Mouse (Mus musculus) lung, adult 2 months (tissue): ENCODE measurements around the gene Pja2. TPM values are rescaled to one million over a fixed set of nuclear protein-coding genes. Genes with fewer than 3 reads are reported as not detected.
A peak's percentile ranks its signal among the peaks of the same experiment; 100 is the strongest.
"Not testable (repeated sequence)": the region's sequence is repeated elsewhere in the genome, so short reads cannot be mapped to it uniquely, and the experiment has no call there.

Experiments
- DNase-seq: peaks from one replicate; pipeline ENCODE4 v3.0.0; 2022
- H3K4me1 ChIP-seq: fragments of 200-500 bp; 2 replicates; pipeline ENCODE4 v1.6.1; 2011; ENCODE audit warnings: low read length; ENCODE audit not compliant: control insufficient read depth, insufficient read depth
- H3K4me3 ChIP-seq: fragments of 200-500 bp; replicated peaks from 2 replicates; pipeline ENCODE3; 2011; ENCODE audit warnings: low read depth, mild to moderate bottlenecking, control low read depth, low read length; ENCODE audit errors: extremely low read depth
- CTCF ChIP-seq: fragments of 200-500 bp; IDR thresholded peaks from 2 replicates; pipeline ENCODE4 v1.5.1; 2011; ENCODE audit warnings: mild to moderate bottlenecking, low read length, control low read depth; ENCODE audit not compliant: insufficient read depth
- POLR2A ChIP-seq: fragments of 200-500 bp; IDR thresholded peaks from 2 replicates; pipeline ENCODE4 v1.6.1; 2011; ENCODE audit warnings: low read depth, mild to moderate bottlenecking, control low read depth, low read length, borderline replicate concordance; ENCODE audit errors: extremely low read depth
- WGBS: fragments of 180-500 bp; shearing (Covaris S2); methylation state at CpG from one replicate; pipeline ENCODE4 v1.1.7; 2018; 5-methylcytosine and 5-hydroxymethylcytosine counted together
- polyA plus RNA-seq: library from polyadenylated mRNA; depleted of rRNA; stranded (reverse); fragments of >200 nt; gene quantifications from 2 replicates; pipeline ENCODE4 v1.2.3, GENCODE M21; 2012

The Pja2 gene
- polyA plus RNA-seq, 1 experiment = 24.0 TPM

GRCm38 (mm10) chr17:64339752-64340151 is 8.0 kb upstream of the Pja2 start:
- TF ChIP-seq CTCF = no peak
- TF ChIP-seq POLR2A = no peak
- Histone ChIP-seq H3K4me1 (no peaks in the 10 kb centered on the region), H3K4me3 (no peak overlapping the region)
- WGBS = 45% methylated on average over 5 of the region's 5 CpGs
- no peak for DNase-seq

GRCm38 (mm10) chr17:64337220-64337619 is 5.5 kb upstream of the Pja2 start:
- DNase-seq = no peak
- TF ChIP-seq CTCF (no peak), POLR2A (no peak)
- Histone ChIP-seq H3K4me3 (no peak overlapping the region), H3K4me1 (no peaks in the 10 kb centered on the region)
- WGBS = 69% methylated on average over 4 of the region's 4 CpGs

- WGBS = 78% methylated on average over 4 of the region's 4 CpGs
- H3K4me3 ChIP-seq = no peak overlapping the region
Measured at GRCm38 (mm10) chr17:64333956-64334355, 2.2 kb upstream of the Pja2 start.

DNA sequence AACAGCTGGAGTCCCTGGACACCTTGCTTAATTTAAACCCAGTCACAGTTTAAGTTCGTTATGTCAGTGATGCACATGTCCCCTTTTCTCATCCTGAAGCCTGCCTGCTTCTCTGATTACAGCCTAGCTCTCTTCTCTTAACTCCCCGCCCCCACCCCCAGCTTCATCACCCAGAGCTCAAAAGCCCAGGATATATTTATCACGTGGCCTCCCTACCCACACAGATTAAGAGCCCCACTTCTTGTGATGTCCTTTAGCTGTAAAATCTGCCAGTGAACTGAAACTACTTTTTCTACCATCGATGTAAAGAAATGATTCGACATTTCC is 1.0 kb upstream of the Pja2 start:
- no peak for DNase-seq
- WGBS = 17% methylated on average over 5 of the region's 5 CpGs
- Histone ChIP-seq H3K4me1 (no peaks in the 10 kb centered on the region), H3K4me3 (peak overlapping the region; percentile 74)
- no peak for TF ChIP-seq CTCF
- no peak for TF ChIP-seq POLR2A

More at GRCm38 (mm10) chr17:64333956-64334355, 2.2 kb upstream of the Pja2 start:
- H3K4me1 ChIP-seq = no peaks in the 10 kb centered on the region
- TF ChIP-seq POLR2A (no peak), CTCF (no peak)
- no peak for DNase-seq

GRCm38 (mm10) chr17:64331291-64331897 is 322 bp downstream of the Pja2 start:
- peak overlapping the region; percentile 61 for H3K4me3 ChIP-seq
- H3K4me1 ChIP-seq = peaks cover 2% of the 10 kb centered on the region; the same call in 1 of the 2 replicates
- no peak for DNase-seq
- WGBS = under 1% methylated on average over 59 of the region's 62 CpGs
- TF ChIP-seq POLR2A (peak; percentile 92), CTCF (no peak)

GRCm38 (mm10) chr17:64330885-64331284 is 831 bp downstream of the Pja2 start:
- peak overlapping the region; percentile 61 for H3K4me3 ChIP-seq
- DNase-seq = no peak
- WGBS = 12% methylated on average over 8 of the region's 8 CpGs
- peaks cover 2% of the 10 kb centered on the region; the same call in 1 of the 2 replicates for H3K4me1 ChIP-seq
- no peak for TF ChIP-seq CTCF
- no peak for TF ChIP-seq POLR2A

DNA sequence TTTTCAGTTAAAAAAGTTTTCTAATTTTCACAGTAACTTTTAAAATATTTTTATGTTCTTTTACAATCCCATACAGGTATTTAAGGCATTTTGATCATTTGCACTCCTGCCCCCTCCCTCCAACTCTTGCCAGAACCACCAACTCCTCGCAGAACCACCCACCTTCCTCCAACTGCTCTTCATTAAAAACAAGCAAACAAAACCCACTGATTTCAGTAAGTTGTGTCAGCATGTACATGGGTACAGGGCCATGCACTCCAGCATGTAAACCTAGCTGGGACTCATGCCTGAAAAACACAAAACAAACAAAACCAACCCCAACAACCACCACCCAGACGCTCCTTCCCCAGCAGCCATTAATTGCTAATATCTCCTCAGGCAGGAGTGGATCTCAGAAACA is 7.2 kb downstream of the Pja2 start:
- TF ChIP-seq CTCF (no peak), POLR2A (no peak)

GRCm38 (mm10) chr17:64315428-64315827 is 16.3 kb downstream of the Pja2 start:
- peaks cover 5% of the 10 kb centered on the region for H3K4me1 ChIP-seq
- no peak for DNase-seq
- TF ChIP-seq CTCF = no peak
- no peak for TF ChIP-seq POLR2A
- no peak overlapping the region for H3K4me3 ChIP-seq

More for the DNA sequence above, 7.2 kb downstream of the Pja2 start:
- 55% methylated on average over 2 of the region's 2 CpGs for WGBS
- peaks cover 2% of the 10 kb centered on the region; the same call in 1 of the 2 replicates for H3K4me1 ChIP-seq
- no peak overlapping the region for H3K4me3 ChIP-seq
- no peak for DNase-seq

DNA sequence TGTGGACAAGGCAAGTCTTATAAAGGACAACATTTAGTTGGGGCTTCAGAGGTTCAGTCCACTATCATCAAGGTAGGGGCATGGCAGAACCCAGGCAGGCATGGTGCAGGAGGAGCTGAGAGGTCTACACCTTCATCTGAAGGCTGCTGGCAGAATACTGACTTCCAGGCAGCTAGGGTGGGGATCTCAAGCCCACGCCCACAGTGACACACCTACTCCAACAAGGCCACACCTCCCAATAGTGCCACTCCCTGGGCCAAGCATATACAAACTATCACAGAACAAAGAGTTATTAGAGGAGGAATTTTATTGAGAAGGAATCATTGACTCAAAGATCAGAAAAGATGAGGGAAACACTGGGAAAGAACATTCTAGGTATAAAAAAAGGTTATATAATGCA is 17.2 kb downstream of the Pja2 start:
- not testable (repeated sequence) for DNase-seq

GRCm38 (mm10) chr17:64297628-64298027 is 34.1 kb downstream of the Pja2 start:
- DNase-seq = no peak
- Histone ChIP-seq H3K4me3 (no peak overlapping the region), H3K4me1 (no peaks in the 10 kb centered on the region)
- no peak for TF ChIP-seq CTCF
- TF ChIP-seq POLR2A = no peak
- 81% methylated on average over 5 of the region's 5 CpGs for WGBS

More for the DNA sequence above, 17.2 kb downstream of the Pja2 start:
- not testable (repeated sequence) for H3K4me1 ChIP-seq, H3K4me3 ChIP-seq
- WGBS = 86% methylated on average over 1 of the region's 1 CpGs

GRCm38 (mm10) chr17:64292740-64293139 is 39.0 kb downstream of the Pja2 start:
- DNase-seq = no peak
- 82% methylated on average over 8 of the region's 8 CpGs for WGBS
- TF ChIP-seq CTCF (no peak), POLR2A (no peak)
- Histone ChIP-seq H3K4me3 (no peak overlapping the region), H3K4me1 (no peaks in the 10 kb centered on the region)
